Mouse (Mus musculus) heart, embryonic 14.5 days (tissue): ENCODE results near the gene Nudt3. TPM values are rescaled to one million over a fixed set of nuclear protein-coding genes. Genes with fewer than 3 reads are reported as not detected.

Source experiments
- ATAC-seq: fragments of 200-750 bp; cut with Nextera tagmentation; 2 replicates; pipeline ENCODE4 v1.8.0; 2017; ENCODE audit warnings: low read depth, moderate TSS enrichment; ENCODE audit not compliant: insufficient number of reproducible peaks, insufficient read depth, low FRiP score
- H3K27ac ChIP-seq, 2 experiments: fragments of 200-500 bp in 1 of 2; fragments of 300-500 bp in 1 of 2; sonication (generic) in 1 of 2; replicated peaks in 1 of 2; 2 replicates each; pipeline ENCODE4 v1.5.1; 2012 to 2014; ENCODE audit warnings: low read depth in 2 of 2, low read length in 2 of 2, control low read depth in 1 of 2, mild to moderate bottlenecking in 1 of 2, mixed read lengths in 1 of 2; ENCODE audit not compliant: control insufficient read depth in 1 of 2, insufficient read depth in 1 of 2
- H3K27me3 ChIP-seq: fragments of 300-500 bp; sonication (generic); 2 replicates; pipeline ENCODE4 v1.6.1; 2014; ENCODE audit warnings: mild to moderate bottlenecking, low read length, control low read depth; ENCODE audit not compliant: control insufficient read depth, insufficient read depth
- H3K36me3 ChIP-seq: fragments of 300-500 bp; sonication (generic); 2 replicates; pipeline ENCODE4 v1.6.1; 2014; ENCODE audit warnings: mild to moderate bottlenecking, control low read depth, low read length, mixed read lengths; ENCODE audit not compliant: control insufficient read depth, insufficient read depth
- H3K4me1 ChIP-seq, 2 experiments: fragments of 200-500 bp in 1 of 2; fragments of 300-500 bp in 1 of 2; sonication (generic) in 1 of 2; 2 replicates each; pipeline ENCODE4 v1.6.1; 2012 to 2014; ENCODE audit warnings: low read length in 2 of 2, control low read depth in 1 of 2, mixed read lengths in 1 of 2; ENCODE audit not compliant: control insufficient read depth in 2 of 2, insufficient read depth in 2 of 2
- H3K4me2 ChIP-seq: fragments of 300-500 bp; sonication (generic); 2 replicates; pipeline ENCODE4 v1.6.1; 2014; ENCODE audit warnings: mild to moderate bottlenecking, low read length
- H3K4me3 ChIP-seq, 2 experiments: fragments of 200-500 bp in 1 of 2; fragments of 300-500 bp in 1 of 2; sonication (generic) in 1 of 2; 2 replicates each; pipeline ENCODE4 v1.5.1; 2012 to 2014; ENCODE audit warnings: low read length in 2 of 2, mild to moderate bottlenecking in 2 of 2, control low read depth in 1 of 2, low read depth in 1 of 2, moderate library complexity in 1 of 2; ENCODE audit not compliant: control insufficient read depth in 1 of 2, insufficient read depth in 1 of 2
- H3K9ac ChIP-seq: fragments of 300-500 bp; sonication (generic); 2 replicates; pipeline ENCODE4 v1.6.1; 2014; ENCODE audit warnings: mild to moderate bottlenecking, low read length
- H3K9me3 ChIP-seq: fragments of 300-500 bp; sonication (generic); 2 replicates; pipeline ENCODE4 v1.6.1; 2016; ENCODE audit warnings: low read length, control low read depth; ENCODE audit not compliant: control insufficient read depth
- WGBS: fragments of 180-500 bp; shearing (Covaris S2); extraction: QIAGEN DNeasy Blood & Tissue Kit; methylation state at CpG from one replicate; pipeline ENCODE4 v1.1.7; 2014; 5-methylcytosine and 5-hydroxymethylcytosine counted together
- polyA plus RNA-seq: library from polyadenylated mRNA; unstranded; fragments of >200 nt; fragmentation: Nextera tagmentation; extraction: Ambion mirVana; gene quantifications from 2 replicates; pipeline ENCODE4 v1.2.1, GENCODE M21; 2014

Gene Nudt3
- polyA plus RNA-seq, 1 experiment from 2014 or later, result 67.0 TPM

DNA sequence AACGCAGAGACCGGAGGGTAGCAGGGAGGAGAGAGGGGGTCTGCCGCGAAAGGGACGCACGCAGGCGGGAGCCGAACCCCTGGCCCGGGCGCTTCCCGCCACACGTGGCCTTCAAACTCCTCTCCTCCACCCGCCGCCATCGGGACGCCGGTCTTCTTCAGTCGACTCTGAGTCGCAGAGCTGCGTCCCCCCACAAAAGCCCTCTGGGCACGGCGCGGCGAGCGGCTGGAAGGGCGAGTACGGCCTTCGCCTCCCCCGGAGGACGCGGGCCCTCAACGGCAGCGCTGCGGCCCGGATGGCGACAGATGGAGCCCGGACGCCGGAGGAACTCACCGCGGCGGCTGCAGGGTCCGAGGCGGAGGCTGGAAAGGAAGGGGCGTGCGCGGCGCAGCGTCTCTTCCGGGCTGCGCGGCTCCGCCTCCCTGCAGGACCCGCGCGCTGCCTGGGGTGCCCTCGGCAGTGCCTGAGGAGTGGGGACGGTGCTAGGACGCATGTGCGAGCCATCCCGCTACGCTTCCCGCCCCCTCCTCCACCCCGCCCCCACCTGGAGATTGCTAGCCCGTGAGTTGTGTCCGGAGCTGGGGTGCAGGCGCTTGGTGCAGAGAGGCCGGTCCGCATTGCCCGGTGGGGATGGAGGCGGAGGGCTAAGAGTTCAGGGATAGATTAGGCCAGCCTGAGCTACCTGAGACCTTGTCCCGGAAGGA is 11.7 kb upstream of the Nudt3 start, which contains the start of gene RPS10-NUDT3:
Gene RPS10-NUDT3, minus strand, starts transcription at position 352 of the 704 bp plus-strand sequence.
- Histone ChIP-seq H3K4me3 (peak within 1 kb of the TSS; percentile 69 to 94), H3K36me3 (peaks cover 40% of the 10 kb centered on the region), H3K4me2 (peak within 1 kb of the TSS; percentile 96), H3K4me1 (peaks cover 13 to 29% of the 10 kb centered on the region in 2 experiments; a peak in 3 of 4 replicates), H3K27ac (peak within 1 kb of the TSS; percentile 61 to 84), H3K27me3 (no peaks in the 10 kb centered on the region), H3K9ac (peak within 1 kb of the TSS; percentile 98), H3K9me3 (no peaks in the 10 kb centered on the region)
- ATAC-seq, result peak; percentile 96
- under 1% methylated on average over 62 of the region's 72 CpGs for WGBS

DNA sequence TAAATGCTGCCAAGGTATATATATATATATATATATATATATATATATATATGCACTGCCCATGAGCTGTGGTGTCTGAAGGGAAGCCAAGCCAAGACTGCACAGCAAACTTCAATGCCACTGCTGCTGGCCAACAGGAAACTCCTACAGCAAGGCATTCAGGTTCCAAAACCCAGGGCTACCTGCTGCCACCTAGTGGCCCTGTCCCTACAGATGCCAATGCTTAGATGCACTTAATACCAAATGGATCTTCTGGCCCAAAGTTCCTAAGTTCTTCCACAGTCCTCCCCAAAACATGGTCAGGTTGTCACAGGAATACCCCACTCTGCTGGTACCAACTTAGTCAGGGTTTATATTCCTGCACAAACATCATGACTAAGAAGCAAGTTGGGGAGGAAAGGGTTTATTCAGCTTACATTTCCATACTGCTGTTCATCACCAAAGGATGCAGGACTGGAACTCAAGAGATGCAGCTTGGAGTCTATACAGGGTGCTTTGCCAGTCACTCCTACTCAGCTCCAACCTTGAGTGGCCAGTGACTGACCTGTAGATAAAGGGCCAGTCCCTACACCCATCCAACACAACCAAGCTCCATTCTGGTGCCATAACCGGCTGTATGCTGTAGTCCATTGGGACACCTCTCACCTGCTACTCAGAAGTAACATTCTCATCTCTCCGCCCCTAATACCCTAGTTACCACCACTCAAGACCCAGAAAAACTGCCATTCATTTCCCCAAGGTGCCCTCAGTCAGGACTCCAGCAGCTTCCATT is 6.1 kb upstream of the Nudt3 start:
- no peak overlapping the region for H3K4me2 ChIP-seq
- peaks cover 47% of the 10 kb centered on the region for H3K36me3 ChIP-seq
- H3K27ac ChIP-seq, result no peak overlapping the region
- WGBS, result 61% methylated on average over 2 of the region's 2 CpGs
- no peak for ATAC-seq
- peaks cover 6 to 26% of the 10 kb centered on the region in 2 experiments; a peak in 3 of 4 replicates for H3K4me1 ChIP-seq
- no peak overlapping the region for H3K4me3 ChIP-seq
- no peak overlapping the region for H3K9ac ChIP-seq
- H3K27me3 ChIP-seq, result no peaks in the 10 kb centered on the region
- H3K9me3 ChIP-seq, result no peaks in the 10 kb centered on the region

DNA sequence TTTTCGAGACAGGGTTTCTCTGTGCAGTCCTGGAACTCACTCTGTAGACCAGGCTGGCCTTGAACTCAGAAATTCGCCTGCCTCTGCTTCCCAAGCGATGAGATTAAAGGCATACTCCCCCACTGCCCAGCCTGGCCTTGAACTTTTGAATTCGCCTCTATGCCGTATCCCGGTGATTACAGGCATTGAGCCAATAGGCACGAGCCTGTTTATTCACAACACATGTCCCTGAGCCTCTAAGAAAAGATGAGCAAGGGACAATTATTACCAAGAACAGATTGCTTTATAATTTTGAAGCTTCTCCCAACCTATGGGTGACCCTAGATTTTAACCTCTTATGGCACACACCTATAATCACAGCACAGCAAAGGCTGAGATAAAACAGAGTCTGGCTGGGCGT is 5.1 kb upstream of the Nudt3 start:
- Histone ChIP-seq H3K27ac (no peak overlapping the region), H3K4me2 (no peak overlapping the region), H3K9ac (no peak overlapping the region), H3K9me3 (no peaks in the 10 kb centered on the region), H3K4me1 (peaks cover 4 to 21% of the 10 kb centered on the region in 2 experiments; a peak in 3 of 4 replicates), H3K36me3 (peaks cover 41% of the 10 kb centered on the region), H3K27me3 (no peaks in the 10 kb centered on the region), H3K4me3 (no peak overlapping the region)
- ATAC-seq, result no peak
- 92% methylated on average over 8 of the region's 8 CpGs for WGBS

DNA sequence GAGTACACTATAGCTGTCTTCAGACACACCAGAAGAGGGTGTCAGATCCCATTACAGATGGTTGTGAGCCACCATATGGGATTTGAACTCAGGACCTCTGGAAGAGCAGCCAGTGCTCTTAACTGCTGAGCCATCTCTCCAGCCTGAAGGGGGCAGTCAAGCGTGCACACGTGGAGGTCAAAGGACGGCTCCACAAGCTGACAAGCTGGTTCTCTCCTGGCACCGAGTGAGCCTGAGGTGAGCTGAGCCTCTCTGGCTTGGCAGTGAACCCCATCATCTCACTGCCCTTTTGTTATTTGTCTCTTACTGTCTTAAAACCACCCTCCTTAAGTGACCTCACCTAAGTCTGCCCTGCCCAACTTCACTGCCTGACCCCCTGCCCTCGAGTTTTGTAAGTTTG is 4.2 kb upstream of the Nudt3 start:
- H3K4me2 ChIP-seq, result no peak overlapping the region
- H3K9me3 ChIP-seq, result no peaks in the 10 kb centered on the region
- no peak for ATAC-seq
- H3K9ac ChIP-seq, result no peak overlapping the region
- 43% methylated on average over 5 of the region's 5 CpGs for WGBS
- H3K4me3 ChIP-seq, result no peak overlapping the region
- no peaks in the 10 kb centered on the region for H3K27me3 ChIP-seq
- peaks cover 32% of the 10 kb centered on the region for H3K36me3 ChIP-seq
- peaks cover 2 to 12% of the 10 kb centered on the region in 2 experiments; a peak in 3 of 4 replicates for H3K4me1 ChIP-seq
- H3K27ac ChIP-seq, result no peak overlapping the region

DNA sequence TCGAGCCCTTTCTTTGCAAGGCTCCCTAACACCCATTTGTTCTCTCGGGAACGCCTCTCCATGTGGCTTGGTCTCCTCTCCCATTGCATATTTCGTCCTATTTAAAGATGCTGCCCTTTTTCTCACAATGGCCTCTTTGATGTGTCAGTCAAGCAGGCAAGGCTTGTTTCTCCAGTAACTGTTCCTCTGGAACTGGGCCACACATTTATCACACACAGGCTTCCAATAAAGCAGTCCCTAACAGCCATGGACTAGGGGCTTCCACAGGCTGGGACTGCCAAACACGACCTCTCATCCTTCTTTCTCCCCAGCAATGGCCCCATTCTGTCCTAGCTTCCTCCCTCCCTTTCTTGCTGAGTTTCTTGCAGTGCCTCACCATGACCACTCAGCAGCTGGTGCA is 3.4 kb upstream of the Nudt3 start:
- H3K4me3 ChIP-seq, result no peak overlapping the region
- peaks cover 24% of the 10 kb centered on the region for H3K36me3 ChIP-seq
- WGBS, result 29% methylated on average over 5 of the region's 5 CpGs
- no peaks in the 10 kb centered on the region for H3K27me3 ChIP-seq
- peaks cover 2 to 9% of the 10 kb centered on the region in 2 experiments; a peak in 2 of 4 replicates for H3K4me1 ChIP-seq
- H3K27ac ChIP-seq, result no peak overlapping the region; a peak in 1 of 4 replicates
- H3K9ac ChIP-seq, result no peak overlapping the region
- H3K4me2 ChIP-seq, result no peak overlapping the region
- no peaks in the 10 kb centered on the region for H3K9me3 ChIP-seq
- ATAC-seq, result no peak

DNA sequence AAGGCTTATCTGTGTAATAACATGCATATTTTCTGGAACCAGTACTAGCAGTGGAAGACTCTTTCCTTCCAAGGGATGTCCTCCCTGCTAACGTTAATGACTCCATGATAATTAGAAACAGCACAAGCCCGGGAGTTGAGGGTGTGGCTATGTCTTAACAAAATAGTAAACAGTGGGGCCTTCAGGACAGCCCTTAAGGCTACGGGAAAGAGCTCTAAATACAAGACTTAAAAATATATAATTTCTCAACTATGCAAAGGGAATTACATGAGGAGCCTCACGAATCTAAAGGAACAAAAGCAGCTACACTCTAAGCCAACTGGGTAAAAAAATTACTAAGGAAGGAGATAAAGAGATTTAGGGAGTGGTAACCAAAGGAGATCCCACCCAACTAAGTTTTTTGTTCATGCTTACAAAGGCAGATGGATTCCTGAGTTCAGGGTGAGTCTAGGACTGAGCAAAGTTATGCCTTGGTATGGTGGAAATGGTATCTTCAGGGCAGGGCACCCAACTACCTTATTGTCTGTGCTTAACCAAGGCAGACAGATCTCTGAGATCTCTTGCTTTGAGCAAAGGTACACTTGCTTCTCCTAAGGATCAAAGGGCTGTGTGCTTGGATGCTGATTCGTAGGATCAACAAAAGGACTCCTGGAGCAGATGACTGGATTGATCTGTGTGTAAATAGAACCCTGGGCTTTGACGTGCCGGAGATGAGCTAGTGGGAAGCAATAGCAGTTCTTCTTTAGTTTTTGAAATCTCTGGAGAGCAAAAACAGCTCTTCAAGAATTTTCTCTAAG is 2.4 kb upstream of the Nudt3 start:
- H3K4me2 ChIP-seq, result no peak overlapping the region
- 65% methylated on average over 7 of the region's 7 CpGs for WGBS
- H3K27ac ChIP-seq, result no peak overlapping the region
- ATAC-seq, result no peak
- H3K9ac ChIP-seq, result no peak overlapping the region
- H3K9me3 ChIP-seq, result no peaks in the 10 kb centered on the region
- peaks cover 14% of the 10 kb centered on the region for H3K36me3 ChIP-seq
- H3K4me3 ChIP-seq, result no peak overlapping the region
- H3K27me3 ChIP-seq, result no peaks in the 10 kb centered on the region
- H3K4me1 ChIP-seq, result peaks cover 5 to 19% of the 10 kb centered on the region in 2 experiments
